Mouse (Mus musculus) testis, adult 2 months (tissue): ENCODE results near the gene Lgals1. TPM values are rescaled to one million over a fixed set of nuclear protein-coding genes. Genes with fewer than 3 reads are reported as not detected.

Source experiments
- H3K27ac ChIP-seq: fragments of 200-500 bp; 2 replicates; pipeline ENCODE4 v1.5.1; 2012; ENCODE audit warnings: low read depth, low read length; ENCODE audit not compliant: control insufficient read depth, insufficient read depth
- H3K27me3 ChIP-seq: fragments of 200-500 bp; 2 replicates; pipeline ENCODE4 v1.6.1; 2012; ENCODE audit warnings: mild to moderate bottlenecking, low read length, moderate library complexity; ENCODE audit not compliant: control insufficient read depth, insufficient read depth
- H3K36me3 ChIP-seq: fragments of 200-500 bp; 2 replicates; pipeline ENCODE4 v1.6.1; 2012; ENCODE audit warnings: mild to moderate bottlenecking, low read length; ENCODE audit not compliant: control insufficient read depth, insufficient read depth
- H3K4me1 ChIP-seq: fragments of 200-500 bp; 2 replicates; pipeline ENCODE4 v1.6.1; 2012; ENCODE audit warnings: low read length; ENCODE audit not compliant: control insufficient read depth, insufficient read depth
- H3K4me3 ChIP-seq: fragments of 200-500 bp; 2 replicates; pipeline ENCODE4 v1.5.1; 2012; ENCODE audit warnings: low read depth, mild to moderate bottlenecking, low read length, moderate library complexity, mixed read lengths; ENCODE audit not compliant: control insufficient read depth
- CTCF ChIP-seq: fragments of 200-500 bp; IDR thresholded peaks from 2 replicates; pipeline ENCODE4 v1.5.1; 2012; ENCODE audit warnings: low read depth, mild to moderate bottlenecking, inconsistent platforms, low read length, moderate library complexity; ENCODE audit not compliant: control insufficient read depth, insufficient read depth, insufficient replicate concordance
- POLR2A ChIP-seq: fragments of 200-500 bp; IDR thresholded peaks from 2 replicates; pipeline ENCODE4 v1.6.1; 2012; ENCODE audit warnings: low read depth, mild to moderate bottlenecking, inconsistent platforms, low read length, moderate library complexity; ENCODE audit not compliant: control insufficient read depth
- polyA plus RNA-seq: library from polyadenylated mRNA; depleted of rRNA; stranded (reverse); fragments of >200 nt; gene quantifications from 2 replicates; pipeline ENCODE4 v1.2.3, GENCODE M21; 2012

The Lgals1 gene
- polyA plus RNA-seq, 1 experiment, result 92.0 TPM

DNA sequence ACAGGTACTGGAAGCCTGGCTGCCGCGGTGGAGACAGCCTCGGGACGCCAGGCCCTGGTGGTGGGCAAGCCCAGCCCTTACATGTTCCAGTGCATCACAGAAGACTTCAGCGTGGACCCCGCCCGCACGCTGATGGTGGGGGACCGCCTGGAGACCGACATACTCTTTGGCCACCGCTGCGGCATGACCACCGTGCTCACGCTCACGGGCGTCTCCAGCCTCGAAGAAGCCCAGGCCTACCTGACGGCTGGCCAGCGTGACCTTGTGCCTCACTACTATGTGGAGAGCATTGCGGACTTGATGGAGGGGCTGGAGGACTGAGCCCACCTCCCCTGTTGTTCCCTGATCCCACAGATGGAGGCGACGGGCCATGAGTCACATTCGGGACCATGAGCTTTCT, 8.4 kb upstream of the Lgals1 start:
- Histone ChIP-seq H3K27me3 (no peaks in the 10 kb centered on the region), H3K4me1 (peaks cover 6% of the 10 kb centered on the region), H3K4me3 (no peak overlapping the region), H3K27ac (no peak overlapping the region), H3K36me3 (no peaks in the 10 kb centered on the region)
- TF ChIP-seq POLR2A (no peak), CTCF (no peak)

DNA sequence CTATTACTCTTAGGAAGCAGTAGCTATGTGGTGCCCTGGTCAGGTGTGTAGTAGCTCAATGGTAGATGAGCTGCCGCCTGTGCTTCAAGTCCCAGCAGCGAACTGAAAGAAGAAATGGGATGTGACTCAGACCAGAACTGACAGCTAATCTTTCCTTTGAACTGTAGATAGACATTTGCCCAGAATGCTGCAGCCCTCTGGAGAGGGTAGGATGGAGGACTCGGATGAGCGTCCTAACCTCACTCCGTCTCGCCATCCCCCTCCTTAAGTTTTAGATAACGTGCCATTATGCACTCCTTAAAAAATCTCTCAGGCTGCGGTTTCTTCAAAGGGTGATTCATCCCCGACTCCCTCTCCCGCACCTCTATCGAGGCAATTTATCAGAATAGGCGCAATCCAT, 6.6 kb upstream of the Lgals1 start:
- H3K27me3 ChIP-seq, result no peaks in the 10 kb centered on the region
- H3K4me3 ChIP-seq, result no peak overlapping the region
- H3K27ac ChIP-seq, result no peak overlapping the region
- H3K4me1 ChIP-seq, result no peaks in the 10 kb centered on the region
- H3K36me3 ChIP-seq, result no peaks in the 10 kb centered on the region
- no peak for TF ChIP-seq POLR2A
- TF ChIP-seq CTCF, result no peak

- H3K36me3 ChIP-seq, result no peaks in the 10 kb centered on the region
- H3K27me3 ChIP-seq, result no peaks in the 10 kb centered on the region
- H3K27ac ChIP-seq, result no peak overlapping the region
- H3K4me1 ChIP-seq, result peaks cover 24% of the 10 kb centered on the region
- TF ChIP-seq POLR2A, result no peak
- no peak for TF ChIP-seq CTCF
- H3K4me3 ChIP-seq, result no peak overlapping the region
Measured at GRCm38 (mm10) chr15:78922700-78923099, 3.8 kb upstream of the Lgals1 start.

DNA sequence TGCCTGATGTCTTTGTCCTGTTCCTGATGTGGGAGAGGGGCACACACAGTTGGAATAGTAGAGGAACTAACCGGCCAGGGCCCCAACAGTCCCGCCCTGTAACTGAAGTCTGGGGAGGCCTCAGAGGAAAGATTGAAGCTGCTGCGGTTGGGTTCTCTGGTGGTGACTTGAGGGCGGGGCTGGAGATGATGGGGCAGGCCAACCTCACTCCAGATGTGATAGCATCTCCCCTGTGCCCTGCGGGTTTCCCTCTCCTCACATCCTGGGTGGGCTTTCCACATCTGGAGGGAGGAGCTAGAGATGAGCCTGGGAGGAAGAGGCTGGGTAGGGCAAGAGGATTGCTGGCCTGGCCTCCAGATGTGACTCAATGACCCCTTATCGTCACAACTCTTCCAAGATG, 2.9 kb upstream of the Lgals1 start:
- Histone ChIP-seq H3K4me1 (peaks cover 26% of the 10 kb centered on the region), H3K36me3 (no peaks in the 10 kb centered on the region), H3K27ac (no peak overlapping the region), H3K4me3 (no peak overlapping the region), H3K27me3 (no peaks in the 10 kb centered on the region)
- TF ChIP-seq POLR2A, result 0 out of 2 replicates have a peak, but pooled peaks have one; percentile 3
- TF ChIP-seq CTCF, result no peak

DNA sequence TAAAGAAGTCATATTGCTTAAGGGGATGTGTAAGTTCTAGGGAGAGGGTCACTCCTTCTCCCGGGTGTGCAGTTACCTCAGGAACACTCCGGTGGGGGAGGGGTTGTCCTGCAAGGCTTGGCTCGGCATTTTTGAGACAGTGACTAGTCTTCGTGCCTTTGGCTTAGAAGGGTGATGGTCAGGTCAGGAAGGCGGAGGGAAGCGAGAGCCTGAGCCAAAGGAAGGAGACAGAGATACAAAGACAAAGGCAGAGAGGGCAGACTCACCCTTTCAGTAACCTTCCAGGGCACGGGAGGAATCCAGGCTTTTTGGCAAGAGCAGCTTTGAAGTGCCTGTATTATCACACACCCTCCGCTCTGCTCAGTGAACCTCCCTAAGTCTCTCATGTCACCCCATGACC, 1.4 kb upstream of the Lgals1 start:
- Histone ChIP-seq H3K27ac (no peak overlapping the region), H3K27me3 (no peaks in the 10 kb centered on the region), H3K4me3 (no peak overlapping the region), H3K4me1 (peaks cover 30% of the 10 kb centered on the region), H3K36me3 (no peaks in the 10 kb centered on the region)
- TF ChIP-seq CTCF, result no peak
- no peak for TF ChIP-seq POLR2A

DNA sequence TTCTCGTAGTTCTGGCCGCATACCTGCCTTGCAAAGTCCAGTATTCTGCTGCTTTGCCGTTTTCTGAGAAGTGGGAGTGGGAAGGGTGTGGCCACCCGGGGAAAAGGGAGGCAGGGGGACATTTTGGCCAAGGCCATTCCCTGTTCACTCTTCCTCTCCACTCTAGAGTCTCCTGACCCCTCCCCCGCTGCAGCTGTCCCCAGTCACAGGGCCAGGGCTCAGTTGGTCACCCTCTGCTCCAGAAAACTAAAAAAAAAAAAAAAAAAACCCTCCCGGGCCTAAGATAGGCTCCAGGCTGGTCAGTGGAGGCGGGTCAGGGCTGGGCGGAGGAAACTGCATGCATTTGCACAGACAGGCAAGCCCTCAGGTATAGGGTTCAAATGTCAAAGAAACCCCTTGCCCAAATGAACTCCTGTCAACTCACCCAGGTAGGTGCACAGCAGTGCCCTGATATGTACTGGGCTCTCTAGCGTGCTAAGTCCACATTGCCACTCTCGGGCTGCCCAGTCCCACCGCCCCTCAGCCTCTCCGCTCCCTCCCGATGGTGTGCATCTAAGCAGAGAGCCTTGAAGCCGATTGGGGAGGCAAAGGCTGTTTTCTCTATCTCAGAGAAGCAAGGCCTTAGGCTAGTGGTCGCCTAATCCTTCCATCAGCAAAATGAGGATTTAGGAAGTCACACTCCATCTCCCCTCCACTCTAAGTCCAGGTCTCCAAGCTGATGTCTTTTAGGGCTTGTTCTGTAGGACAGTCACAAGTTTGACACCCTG, 679 bp downstream of the Lgals1 start:
- Histone ChIP-seq H3K36me3 (no peaks in the 10 kb centered on the region), H3K4me1 (peaks cover 30% of the 10 kb centered on the region)

DNA sequence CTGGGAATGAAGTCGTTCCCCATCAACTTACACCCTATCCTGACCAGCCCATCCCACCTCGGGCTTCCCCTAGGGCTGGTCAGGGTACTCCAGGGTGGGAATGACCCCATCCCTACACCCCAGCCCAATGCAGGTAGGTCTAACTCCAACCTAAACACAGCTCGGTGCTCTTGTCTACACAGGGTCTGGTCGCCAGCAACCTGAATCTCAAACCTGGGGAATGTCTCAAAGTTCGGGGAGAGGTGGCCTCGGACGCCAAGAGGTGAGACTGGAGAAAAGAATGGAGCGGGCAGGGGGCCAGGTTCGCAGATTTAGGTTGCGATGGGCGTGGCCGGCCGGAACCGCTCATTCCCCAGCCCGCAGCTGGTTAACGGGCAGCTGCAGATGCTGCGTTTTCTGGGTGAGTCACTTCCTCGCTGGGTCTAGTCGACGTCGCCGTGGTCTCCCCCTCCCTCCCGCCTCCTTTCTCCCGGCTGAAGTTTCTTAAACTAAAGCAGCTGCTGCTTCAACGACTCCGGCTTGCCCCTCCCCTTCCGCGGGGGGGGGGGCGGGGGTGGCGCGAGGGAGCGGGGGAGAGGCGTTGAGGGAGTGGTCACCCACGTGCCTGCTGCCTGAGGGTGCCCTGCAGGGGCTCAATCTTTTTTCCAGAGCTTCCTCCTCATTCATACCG, 1.4 kb downstream of the Lgals1 start:
- Histone ChIP-seq H3K36me3 (no peaks in the 10 kb centered on the region), H3K4me1 (peaks cover 30% of the 10 kb centered on the region), H3K27ac (peak overlapping the region; percentile 57), H3K4me3 (peak overlapping the region; percentile 80), H3K27me3 (no peaks in the 10 kb centered on the region)
- TF ChIP-seq CTCF (no peak), POLR2A (no peak)

More for the DNA sequence above, 679 bp downstream of the Lgals1 start:
- H3K27me3 ChIP-seq, result no peaks in the 10 kb centered on the region
- H3K4me3 ChIP-seq, result peak overlapping the region; percentile 80
- H3K27ac ChIP-seq, result peak overlapping the region; percentile 57
- TF ChIP-seq POLR2A, result no peak
- no peak for TF ChIP-seq CTCF
